In the genomic region with DNA sequence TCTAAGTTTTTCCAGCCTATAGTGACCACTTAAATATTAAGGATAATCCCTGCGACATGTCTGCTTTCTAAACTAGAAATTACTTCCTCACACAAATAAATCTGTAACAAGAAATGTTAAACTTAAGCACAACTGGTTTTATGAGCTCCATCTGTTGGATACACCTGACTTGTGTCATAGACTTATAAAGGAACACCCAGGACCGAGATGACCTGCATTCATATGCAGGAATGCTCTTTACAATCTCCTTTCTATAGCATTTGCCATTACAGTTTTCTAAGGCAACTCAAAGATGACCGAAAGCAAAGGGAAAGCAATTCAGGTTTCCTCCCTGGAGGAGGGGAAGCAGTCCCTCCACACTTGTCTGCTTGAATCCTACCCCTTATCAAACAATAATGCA, we compare ENCODE assay signal across 27 mouse cellular contexts. TPM values are rescaled to one million over a fixed set of nuclear protein-coding genes. Genes with fewer than 3 reads are reported as not detected.
"Had no signal": no experiment of that assay in that cellular context is flagged by ENCODE, and none has a peak within 500 bp of the region (broad histone marks: within the 10 kb centered on the region; RNA-seq: fewer than 3 reads in every experiment).

No protein-coding gene starts in this region.

- H3K9me3 ChIP-seq: kidney, embryonic 15.5 days; liver, embryonic 13.5 days; midbrain, embryonic 12.5 days; midbrain, embryonic 15.5 days; neural tube, embryonic 13.5 days; stomach, embryonic 15.5 days had no signal

- ATAC-seq: midbrain, embryonic 15.5 days had no signal

- H3K9ac ChIP-seq: kidney, embryonic 15.5 days; liver, embryonic 13.5 days; midbrain, embryonic 12.5 days; midbrain, embryonic 15.5 days; neural tube, embryonic 13.5 days; stomach, embryonic 15.5 days had no signal

- H3K27me3 ChIP-seq: kidney, embryonic 15.5 days; liver, embryonic 13.5 days; midbrain, embryonic 12.5 days; midbrain, embryonic 15.5 days; neural tube, embryonic 13.5 days; stomach, embryonic 15.5 days had no signal

- DNase-seq: kidney, adult 2 months; kidney, postnatal 10 days; kidney, postnatal 36 days; layer of hippocampus, postnatal 36 days; liver, embryonic 13.5 days; lung, adult 2 months; lung, postnatal 14 days; lung, postnatal 4 days; retina, postnatal 1 day; right cerebral cortex, postnatal 25 days; thymus, adult 2 months; thymus, postnatal 14 days; thymus, postnatal 4 days had no signal

- H3K4me2 ChIP-seq: kidney, embryonic 15.5 days; liver, embryonic 13.5 days; midbrain, embryonic 12.5 days; midbrain, embryonic 15.5 days; neural tube, embryonic 13.5 days; stomach, embryonic 15.5 days had no signal

- H3K27ac ChIP-seq: kidney, embryonic 15.5 days; left cerebral cortex, adult 2 months; liver, embryonic 13.5 days; midbrain, embryonic 12.5 days; midbrain, embryonic 15.5 days; neural tube, embryonic 13.5 days; stomach, embryonic 15.5 days had no signal

- H3K4me3 ChIP-seq: kidney, embryonic 15.5 days; left cerebral cortex, adult 2 months; liver, embryonic 13.5 days; midbrain, embryonic 12.5 days; midbrain, embryonic 15.5 days; myocyte; neural tube, embryonic 13.5 days; stomach, embryonic 15.5 days had no signal

RNA-seq across cellular contexts. Expression of gene Acod1, which starts 46.5 kb away (rescaled TPM):
- total RNA-seq: layer of hippocampus, adult 8-10 months; layer of hippocampus, postnatal 10 days; layer of hippocampus, postnatal 36 days; left cerebral cortex, adult 2 months; left cerebral cortex, postnatal 10 days; left cerebral cortex, postnatal 36 days had no signal
- polyA plus RNA-seq: kidney, adult 2 months; kidney, embryonic 15.5 days; limb, embryonic 11.5 days; liver, embryonic 16.5 days; lung, embryonic 16.5 days; midbrain, embryonic 12.5 days; midbrain, embryonic 15.5 days; myocyte; neural tube, embryonic 13.5 days had no signal
